Mouse (Mus musculus): ENCODE data around the gene Cd68.
A peak's percentile ranks its signal among the peaks of the same experiment; 100 is the strongest.

The Cd68 gene

GRCm38 (mm10) chr11:69671726-69672124 lies 5.8 kb upstream of the Cd68 start:
- no peak for DNase-seq (ENCODE audit: inconsistent age in 2 of 2, low spot score in 1 of 2)

GRCm38 (mm10) chr11:69670786-69671725 lies 5.1 kb upstream of the Cd68 start:
- peak; percentile 96 to 99 for DNase-seq (ENCODE audit: inconsistent age in 2 of 2, low spot score in 1 of 2)

- DNase-seq (ENCODE audit: inconsistent age in 2 of 2, low spot score in 1 of 2): no peak
Measured at GRCm38 (mm10) chr11:69666665-69667005, 682 bp upstream of the Cd68 start.

GRCm38 (mm10) chr11:69665457-69665960 lies 444 bp downstream of the Cd68 start:
- peak in 1 of 2 experiments; percentile 66 for DNase-seq (ENCODE audit: inconsistent age in 2 of 2, low spot score in 1 of 2)

- peak in 1 of 2 experiments; percentile 70 for DNase-seq (ENCODE audit: inconsistent age in 2 of 2, low spot score in 1 of 2)
Measured at GRCm38 (mm10) chr11:69664841-69665240, 1.1 kb downstream of the Cd68 start.

- peak; percentile 77 to 88 for DNase-seq (ENCODE audit: inconsistent age in 2 of 2, low spot score in 1 of 2)
Measured at GRCm38 (mm10) chr11:69663795-69664194, 2.2 kb downstream of the Cd68 start.

- peak in 1 of 2 experiments; percentile 52 for DNase-seq (ENCODE audit: inconsistent age in 2 of 2, low spot score in 1 of 2)
Measured at GRCm38 (mm10) chr11:69662967-69663671, 2.8 kb downstream of the Cd68 start.

GRCm38 (mm10) chr11:69662213-69662966 lies 3.6 kb downstream of the Cd68 start, which contains the start of gene Mpdu1:
Gene Mpdu1 (minus strand): TSS chr11:69662642.
- peak; percentile 97 to 98 for DNase-seq (ENCODE audit: inconsistent age in 2 of 2, low spot score in 1 of 2)

- DNase-seq (ENCODE audit: inconsistent age in 2 of 2, low spot score in 1 of 2): peak; percentile 80 to 92
Measured at GRCm38 (mm10) chr11:69661221-69661881, 4.6 kb downstream of the Cd68 start.

- no peak for DNase-seq (ENCODE audit: inconsistent age in 2 of 2, low spot score in 1 of 2)
Measured at GRCm38 (mm10) chr11:69657462-69657881, 8.5 kb downstream of the Cd68 start.

GRCm38 (mm10) chr11:69656617-69657461 lies 9.1 kb downstream of the Cd68 start:
- DNase-seq (ENCODE audit: inconsistent age in 2 of 2, low spot score in 1 of 2): peak in 1 of 2 experiments; percentile 80

- no peak for DNase-seq (ENCODE audit: inconsistent age in 2 of 2, low spot score in 1 of 2)
Measured at GRCm38 (mm10) chr11:69656065-69656455, 9.9 kb downstream of the Cd68 start.

GRCm38 (mm10) chr11:69655264-69656064 lies 10.5 kb downstream of the Cd68 start, which contains the start of gene Sox15:
Gene Sox15 (plus strand): TSS chr11:69655314.
- DNase-seq (ENCODE audit: inconsistent age in 2 of 2, low spot score in 1 of 2): peak; percentile 72 to 87

- DNase-seq (ENCODE audit: inconsistent age in 2 of 2, low spot score in 1 of 2): peak in 1 of 2 experiments; percentile 63
Measured at GRCm38 (mm10) chr11:69654760-69655159, 11.2 kb downstream of the Cd68 start.

- peak in 1 of 2 experiments; percentile 68 for DNase-seq (ENCODE audit: inconsistent age in 2 of 2, low spot score in 1 of 2)
Measured at GRCm38 (mm10) chr11:69653399-69653798, 12.6 kb downstream of the Cd68 start.

- DNase-seq (ENCODE audit: inconsistent age in 2 of 2, low spot score in 1 of 2): peak in 1 of 2 experiments; percentile 41
Measured at GRCm38 (mm10) chr11:69645860-69646259, 20.1 kb downstream of the Cd68 start.

- DNase-seq (ENCODE audit: inconsistent age in 2 of 2, low spot score in 1 of 2): no peak
Measured at GRCm38 (mm10) chr11:69635471-69635870, 30.5 kb downstream of the Cd68 start.

GRCm38 (mm10) chr11:69633128-69633866 lies 32.7 kb downstream of the Cd68 start:
- DNase-seq (ENCODE audit: inconsistent age in 2 of 2, low spot score in 1 of 2): peak in 1 of 2 experiments; percentile 48
